Mouse (Mus musculus): ENCODE data around the gene Gm43738. TPM values are rescaled to one million over a fixed set of nuclear protein-coding genes. Genes with fewer than 3 reads are reported as not detected.
A peak's percentile ranks its signal among the peaks of the same experiment; 100 is the strongest.

Gm43738 gene
- total RNA-seq, 2 experiments from 2014 or later = not detected

- Histone ChIP-seq H3K4me3 (no peak overlapping the region), H3K27ac (no peak overlapping the region)
- intact Hi-C loops (cut with DNase I) = no loop called here
- no peak for TF ChIP-seq CTCF (IDR thresholded peaks at IDR 0.05)
- no peak for DNase-seq
Measured at GRCm38 (mm10) chr3:89125981-89126380, 25.1 kb upstream of the Gm43738 start.

DNA sequence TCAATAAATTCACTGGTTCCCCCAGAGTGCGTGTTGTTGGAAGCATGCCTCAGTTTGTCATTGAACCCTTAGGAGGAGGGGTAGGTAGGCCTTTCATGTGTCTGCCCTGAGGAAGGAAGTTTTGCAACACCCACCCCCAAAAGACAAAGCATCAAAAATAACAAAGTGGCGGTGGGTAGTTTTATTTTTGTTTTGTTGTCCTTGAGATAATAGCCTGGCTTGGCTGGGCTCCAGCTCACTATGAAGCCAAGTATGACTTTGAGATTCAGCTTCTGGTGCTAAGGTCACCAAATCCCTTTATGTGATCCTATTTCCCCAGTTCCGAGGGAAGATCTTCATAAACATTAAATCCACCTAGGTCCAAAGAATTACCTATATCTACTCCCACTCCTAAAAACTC, 23.3 kb upstream of the Gm43738 start:
- Histone ChIP-seq H3K4me3 (no peak overlapping the region), H3K27ac (no peak overlapping the region)
- TF ChIP-seq CTCF (IDR thresholded peaks at IDR 0.05) = no peak
- no peak for DNase-seq
- intact Hi-C loops (cut with DNase I) = no loop called here

DNA sequence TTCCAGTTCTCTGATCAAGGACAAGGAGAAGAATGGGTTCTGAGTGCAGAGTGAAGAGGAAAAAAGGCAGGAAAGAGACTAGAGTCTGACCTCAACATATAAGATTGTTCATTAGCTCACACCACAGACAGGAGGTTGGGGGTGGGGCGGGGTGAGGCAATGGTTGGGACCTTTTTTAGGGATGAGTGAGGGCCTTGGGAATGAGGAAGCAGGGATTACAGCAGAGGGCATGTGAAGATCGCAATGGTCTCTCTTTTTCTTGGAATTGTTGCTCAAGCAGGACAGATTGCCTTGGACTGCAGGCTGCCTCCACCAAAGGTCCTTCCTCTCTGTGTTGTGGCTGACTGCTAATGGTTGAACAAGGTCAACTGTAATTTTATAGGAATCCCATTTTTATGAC, 22.4 kb upstream of the Gm43738 start:
- peak; percentile 67 for DNase-seq
- H3K4me3 ChIP-seq = no peak overlapping the region
- no peak for TF ChIP-seq CTCF (IDR thresholded peaks at IDR 0.05)
- peak overlapping the region; percentile 59 for H3K27ac ChIP-seq
- intact Hi-C loops (cut with DNase I) = no loop called here

DNA sequence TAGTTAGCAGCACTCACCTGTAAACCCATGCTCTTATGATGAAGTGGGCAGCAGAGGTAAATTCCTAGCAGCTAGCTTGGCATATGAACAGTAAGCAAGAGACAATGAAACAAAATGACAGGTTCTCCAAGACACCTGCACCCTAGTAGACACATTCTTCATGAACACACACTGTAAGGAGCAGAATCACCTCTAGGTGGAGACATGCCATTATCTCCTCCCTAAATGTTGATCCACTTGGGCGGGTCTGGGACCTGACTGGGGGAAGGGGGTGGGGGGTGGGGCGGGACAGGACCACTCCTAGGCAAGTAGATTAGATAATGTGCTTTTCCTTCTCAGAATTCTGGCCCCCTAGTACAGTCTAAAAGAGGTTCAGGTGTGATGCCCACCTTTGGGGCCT, 14.6 kb upstream of the Gm43738 start:
- Histone ChIP-seq H3K27ac (no peak overlapping the region), H3K4me3 (no peak overlapping the region)
- no peak for DNase-seq
- TF ChIP-seq CTCF (IDR thresholded peaks at IDR 0.05) = peak; percentile 53
- intact Hi-C loops (cut with DNase I) = loop anchor here (1.0 kb wide), 1 partner anchor 101 kb away; no protein-coding TSS in a partner anchor

DNA sequence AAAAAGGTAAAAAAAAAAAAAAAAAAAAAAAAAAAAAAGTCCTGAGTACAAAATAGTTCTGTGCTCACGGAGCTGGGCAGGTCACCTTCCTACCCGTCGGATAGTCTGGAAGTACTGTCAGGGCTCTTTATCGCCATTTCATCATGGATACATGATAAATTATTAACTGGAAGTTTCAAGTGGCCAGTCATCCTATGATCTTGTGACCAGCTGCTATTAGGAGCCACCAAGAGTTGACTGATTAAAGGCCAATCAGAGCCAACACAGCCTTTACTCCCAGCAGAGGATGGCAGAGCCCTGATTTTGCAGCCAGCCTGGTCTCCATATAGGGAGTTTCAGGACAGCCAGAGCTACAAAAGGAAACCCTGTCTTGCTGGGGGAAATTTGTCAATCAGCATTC, 12.2 kb upstream of the Gm43738 start:
- no peak overlapping the region for H3K4me3 ChIP-seq
- intact Hi-C loops (cut with DNase I) = no loop called here
- H3K27ac ChIP-seq = no peak overlapping the region
- no peak for TF ChIP-seq CTCF (IDR thresholded peaks at IDR 0.05)
- no peak for DNase-seq

- no peak for TF ChIP-seq CTCF (IDR thresholded peaks at IDR 0.05)
- intact Hi-C loops (cut with DNase I) = no loop called here
- DNase-seq = no peak
- Histone ChIP-seq H3K27ac (no peak overlapping the region), H3K4me3 (no peak overlapping the region)
Measured at GRCm38 (mm10) chr3:89108146-89108545, 7.2 kb upstream of the Gm43738 start.

DNA sequence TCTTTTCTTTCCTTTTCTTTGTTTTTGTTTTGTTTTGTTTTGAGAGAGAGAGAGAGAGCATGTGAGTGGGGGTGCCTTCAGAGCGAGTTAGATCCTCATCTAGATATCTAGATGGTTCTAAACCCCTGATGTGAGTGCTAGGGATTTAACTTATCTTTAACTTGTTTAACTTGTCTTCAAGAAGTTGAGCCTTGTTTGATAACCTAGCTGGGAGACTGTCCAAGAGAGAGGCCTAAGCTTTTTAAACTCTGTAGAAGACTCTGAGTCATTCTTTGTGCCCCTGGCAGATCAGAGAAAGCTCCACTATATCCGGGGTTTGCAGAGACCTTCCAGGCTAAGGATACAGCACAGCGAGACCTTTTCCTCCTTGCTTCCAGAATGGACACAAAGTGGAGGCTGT, 6.6 kb upstream of the Gm43738 start:
- intact Hi-C loops (cut with DNase I) = no loop called here
- no peak for DNase-seq
- Histone ChIP-seq H3K4me3 (no peak overlapping the region), H3K27ac (no peak overlapping the region)
- TF ChIP-seq CTCF (IDR thresholded peaks at IDR 0.05) = no peak

DNA sequence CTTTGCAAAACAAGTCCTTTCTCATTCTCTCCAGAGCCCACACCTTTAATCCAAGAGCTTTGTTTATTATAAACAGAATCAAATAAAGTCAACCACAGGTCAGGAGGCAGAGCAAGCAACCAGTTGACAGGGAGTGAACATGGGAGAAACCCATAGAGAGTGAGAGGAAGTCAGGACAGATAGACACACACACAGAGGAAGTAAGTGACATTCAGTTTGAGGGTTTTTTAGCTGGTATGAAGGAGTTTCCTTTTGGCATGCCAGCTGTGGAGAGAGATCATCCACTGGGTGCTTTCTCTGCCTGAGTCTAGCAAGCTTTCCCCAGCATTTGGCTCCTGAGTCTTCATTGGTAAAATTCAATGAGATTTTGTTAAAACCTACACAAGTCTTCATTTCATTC, 6.0 kb upstream of the Gm43738 start:
- Histone ChIP-seq H3K4me3 (no peak overlapping the region), H3K27ac (no peak overlapping the region)
- no peak for DNase-seq
- no peak for TF ChIP-seq CTCF (IDR thresholded peaks at IDR 0.05)
- intact Hi-C loops (cut with DNase I) = no loop called here

- H3K27ac ChIP-seq = no peak overlapping the region
- H3K4me3 ChIP-seq = no peak overlapping the region
- intact Hi-C loops (cut with DNase I) = no loop called here
- no peak for TF ChIP-seq CTCF (IDR thresholded peaks at IDR 0.05)
- DNase-seq = no peak
Measured at GRCm38 (mm10) chr3:89103291-89103595, 2.3 kb upstream of the Gm43738 start.

DNA sequence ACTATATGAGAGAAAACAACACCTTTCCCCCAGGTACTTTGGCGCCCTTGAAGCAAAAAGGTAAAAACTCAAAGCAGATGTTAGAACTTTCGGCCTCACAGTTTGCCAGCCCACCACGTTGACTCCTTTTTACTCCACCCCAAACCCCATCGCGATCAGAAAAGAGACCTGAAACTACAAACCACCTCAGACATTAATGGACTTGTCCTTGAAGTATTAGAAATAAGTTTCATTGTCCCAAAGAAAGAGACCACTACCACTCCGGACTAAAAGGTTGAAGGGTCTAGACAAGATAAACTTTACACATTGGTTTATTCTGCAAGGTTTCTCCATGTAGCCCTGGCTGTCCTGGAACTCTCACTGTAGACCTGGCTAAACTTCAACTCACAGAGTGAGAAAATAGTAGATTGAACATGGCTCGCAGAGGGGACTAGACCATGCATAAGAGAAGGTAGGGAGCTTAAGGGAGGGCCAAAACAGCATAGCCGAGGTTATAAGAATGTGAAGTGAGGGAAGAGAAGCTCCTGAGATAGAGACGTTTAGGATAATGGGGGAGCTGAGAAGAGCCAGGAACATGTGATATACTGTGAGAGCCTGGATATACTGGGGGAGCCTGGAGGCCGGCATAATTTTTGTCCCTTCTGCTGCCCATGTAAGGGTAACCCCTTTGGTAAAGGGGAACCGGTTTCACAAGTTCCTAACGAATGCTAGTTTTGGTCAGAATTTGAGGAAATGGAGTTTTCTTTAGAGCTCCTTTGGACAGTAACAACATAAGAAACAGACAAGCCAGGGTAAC, 1.8 kb upstream of the Gm43738 start:
- peak overlapping the region; percentile 82 for H3K4me3 ChIP-seq
- no peak for DNase-seq
- no peak for TF ChIP-seq CTCF (IDR thresholded peaks at IDR 0.05)
- intact Hi-C loops (cut with DNase I) = no loop called here
- peak overlapping the region; percentile 64 for H3K27ac ChIP-seq

DNA sequence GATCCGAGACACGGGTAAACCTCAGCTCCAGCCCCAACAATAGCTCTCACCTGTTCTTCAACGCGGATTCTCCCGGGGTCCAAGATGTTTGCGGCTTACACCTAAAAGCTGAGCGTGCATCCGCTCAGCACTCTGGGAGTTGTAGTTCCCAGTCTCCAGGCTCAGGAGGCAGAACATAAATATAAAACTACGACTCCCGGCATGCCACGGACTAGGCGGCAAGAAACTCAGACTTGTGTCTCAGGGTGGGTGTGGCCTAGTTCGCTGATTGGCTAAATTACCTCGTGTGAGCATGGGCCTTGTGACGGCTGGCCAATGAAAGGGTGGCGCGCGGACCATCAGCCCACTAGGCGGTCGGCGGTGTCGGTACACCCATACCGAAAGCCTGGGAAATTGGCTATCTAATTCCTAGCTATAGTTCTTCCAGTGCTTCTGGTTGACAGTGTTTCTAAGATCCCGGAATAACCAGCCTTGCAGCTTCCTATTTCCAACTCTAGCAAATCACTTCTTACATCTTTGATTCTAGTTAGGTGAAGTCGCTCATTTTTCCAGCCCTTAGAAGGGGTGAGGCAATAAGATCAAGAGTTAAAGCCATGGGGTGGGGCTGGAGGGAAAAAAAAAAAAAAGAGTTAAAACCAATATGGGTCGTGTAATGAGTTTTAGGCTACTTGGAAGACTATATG, 1.1 kb upstream of the Gm43738 start, which contains the start of gene Fdps:
Fdps (minus strand) TSS at position 148 of the 683 bp plus-strand sequence.
- Histone ChIP-seq H3K27ac (peak within 1 kb of the TSS; percentile 80), H3K4me3 (peak within 1 kb of the TSS; percentile 82)
- peak; percentile 96 for DNase-seq
- intact Hi-C loops (cut with DNase I) = no loop called here
- peak; percentile 35 for TF ChIP-seq CTCF (IDR thresholded peaks at IDR 0.05)

DNA sequence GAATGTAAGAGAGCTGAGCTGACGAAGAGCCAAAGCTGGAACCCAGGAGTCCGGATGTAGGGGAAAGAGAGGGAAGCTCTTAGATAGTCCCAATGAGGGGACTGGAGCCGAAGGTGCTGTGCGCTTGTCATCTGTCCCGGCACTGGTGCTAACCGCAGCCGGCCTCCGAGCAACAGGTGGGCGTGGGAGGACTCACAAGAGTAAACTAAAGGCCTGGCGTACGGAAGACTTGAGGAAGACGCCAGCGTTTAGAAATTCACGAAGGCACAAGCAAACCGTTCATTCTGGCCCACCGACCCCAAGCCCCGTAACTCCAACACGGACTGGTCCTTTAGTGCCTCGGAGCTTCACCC, 536 bp upstream of the Gm43738 start:
- peak overlapping the region; percentile 80 for H3K27ac ChIP-seq
- intact Hi-C loops (cut with DNase I) = no loop called here
- no peak for TF ChIP-seq CTCF (IDR thresholded peaks at IDR 0.05)
- H3K4me3 ChIP-seq = peak overlapping the region; percentile 82
- DNase-seq = no peak

GRCm38 (mm10) chr3:89094021-89094420, 6.9 kb downstream of the Gm43738 start:
- H3K27ac ChIP-seq = no peak overlapping the region
- H3K4me3 ChIP-seq = no peak overlapping the region
- intact Hi-C loops (cut with DNase I) = no loop called here
- no peak for TF ChIP-seq CTCF (IDR thresholded peaks at IDR 0.05)
- DNase-seq = no peak

DNA sequence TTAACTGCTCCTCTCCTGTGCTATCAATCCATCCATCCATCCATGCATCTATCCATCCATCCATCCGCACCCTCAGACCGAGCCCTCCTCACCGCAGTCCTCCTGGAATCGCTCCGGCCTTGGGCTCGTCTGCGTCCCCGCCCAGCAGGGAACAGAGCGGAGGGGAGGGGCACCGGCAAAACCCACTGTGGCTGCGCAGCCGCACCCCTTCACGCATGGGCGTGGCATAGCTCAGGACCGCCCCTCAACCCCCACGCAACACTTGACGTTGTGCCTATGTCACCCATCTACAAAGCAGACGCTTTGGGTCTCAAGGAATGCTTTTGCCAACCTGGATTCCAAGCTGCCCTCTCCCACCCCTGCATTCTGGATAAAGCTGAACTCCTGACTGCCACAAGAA, 7.7 kb downstream of the Gm43738 start, which contains the start of gene Rusc1:
Rusc1 (minus strand) TSS at position 137 of the 400 bp plus-strand sequence.
- peak; percentile 89 for DNase-seq
- intact Hi-C loops (cut with DNase I) = no loop called here
- H3K4me3 ChIP-seq = peak within 1 kb of the TSS; percentile 62
- no peak for TF ChIP-seq CTCF (IDR thresholded peaks at IDR 0.05)
- peak within 1 kb of the TSS; percentile 63 for H3K27ac ChIP-seq
